Mouse (Mus musculus) ovary, postnatal 14 days (tissue): ENCODE results near the gene Gtf2ird2.

Source experiments
- DNase-seq: peaks from one replicate; pipeline ENCODE4 v3.0.0; 2022; ENCODE audit warnings: low spot score

Gtf2ird2 gene

DNA sequence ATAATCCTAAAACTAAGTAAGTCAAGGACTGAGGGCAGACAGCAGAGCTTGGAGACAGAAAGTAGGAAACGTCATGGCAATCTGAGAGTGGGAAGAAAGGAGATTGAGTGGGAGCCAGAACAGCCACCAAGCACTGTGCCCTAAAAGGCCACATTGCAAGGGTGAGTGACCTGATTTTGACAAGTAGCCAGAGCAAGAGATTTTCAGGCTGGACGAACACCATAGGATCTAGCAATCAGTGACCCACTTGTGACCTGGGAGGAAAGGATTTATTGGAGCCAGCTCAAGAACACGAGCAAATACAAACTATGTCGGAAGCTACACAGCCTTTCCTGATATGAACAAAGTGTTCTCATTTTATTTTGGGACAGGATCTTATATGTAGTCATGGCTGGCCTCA is 1.1 kb upstream of the Gtf2ird2 start:
- DNase-seq: no peak

- DNase-seq: no peak
These were observed 657 bp upstream of the Gtf2ird2 start for GRCm38 (mm10) chr5:134183162-134183561.

DNA sequence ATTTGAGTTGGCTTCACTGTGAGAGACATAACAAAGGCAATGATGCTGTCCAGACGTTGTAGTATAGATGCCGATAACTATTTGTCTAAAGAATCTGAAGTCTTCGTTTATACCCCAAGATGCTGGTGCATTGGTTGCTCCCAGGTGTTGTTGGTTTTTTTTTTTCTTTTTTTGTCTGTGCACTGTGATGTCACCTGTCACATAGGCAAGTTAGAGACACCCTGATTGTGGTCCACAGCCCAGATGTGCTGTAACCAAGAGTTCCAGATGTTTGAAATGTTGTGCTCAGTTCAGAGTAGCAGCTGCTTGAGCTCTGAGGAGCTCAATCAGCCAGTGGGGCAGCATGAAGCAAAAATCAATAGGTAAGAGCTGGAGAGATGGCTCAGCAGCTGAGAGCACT is 2.2 kb downstream of the Gtf2ird2 start:
- no peak for DNase-seq

DNA sequence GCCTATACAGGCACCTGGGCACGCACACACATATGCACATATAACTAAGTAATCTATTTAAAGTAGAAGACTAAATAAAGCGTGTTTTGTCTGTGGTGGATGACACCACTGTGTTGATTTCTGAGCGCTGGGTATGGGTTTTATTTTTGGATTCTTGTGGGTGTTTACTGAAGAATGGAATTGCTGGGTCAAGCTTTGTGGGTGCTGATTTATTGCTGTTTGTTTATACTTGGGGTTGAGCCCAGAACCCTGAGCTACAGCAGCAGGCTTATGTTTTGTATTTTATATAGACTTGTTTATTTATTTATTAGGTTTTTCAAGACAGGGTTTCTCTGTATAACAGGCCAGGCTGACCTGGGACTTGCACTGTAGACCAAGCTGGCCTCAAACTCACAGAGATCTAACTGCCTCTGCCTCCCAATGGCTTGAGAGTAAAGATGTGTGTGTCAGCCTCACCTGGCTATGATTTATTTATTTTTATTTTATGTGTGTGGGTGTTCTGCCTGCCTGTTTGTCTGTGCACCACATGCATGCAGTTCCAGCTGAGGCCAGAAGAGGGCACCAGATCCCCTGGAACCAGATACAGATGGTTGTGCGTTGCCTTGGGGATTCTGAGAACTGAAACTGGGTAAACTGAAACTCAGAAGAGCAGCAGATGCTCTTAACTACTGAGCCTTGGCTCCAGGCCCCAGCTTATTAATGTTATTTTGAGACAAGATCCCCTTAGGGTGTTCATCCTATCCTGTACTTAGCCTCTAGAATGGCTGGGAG is 3.3 kb downstream of the Gtf2ird2 start:
- peak; percentile 51 for DNase-seq

GRCm38 (mm10) chr5:134188571-134188970 is 4.8 kb downstream of the Gtf2ird2 start:
- DNase-seq: no peak

DNA sequence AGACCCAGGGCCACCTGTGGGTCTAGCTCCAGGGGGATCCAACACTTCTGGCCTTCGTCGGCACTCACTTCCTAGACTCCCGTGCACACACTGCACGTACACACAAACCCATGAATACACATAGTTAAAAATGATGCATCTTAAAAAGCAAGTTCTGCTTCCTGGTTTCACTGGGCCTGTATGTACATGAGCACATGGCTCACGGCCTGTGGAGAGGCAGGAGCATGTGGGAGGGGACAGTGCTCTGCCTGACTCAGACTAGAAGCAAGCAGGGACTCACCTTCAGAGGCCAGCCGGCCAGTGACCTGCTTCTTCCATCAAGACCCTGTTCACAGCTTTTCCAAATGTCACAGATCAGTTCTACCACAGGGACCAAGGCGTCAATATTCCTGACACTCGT is 9.8 kb downstream of the Gtf2ird2 start:
- no peak for DNase-seq

DNA sequence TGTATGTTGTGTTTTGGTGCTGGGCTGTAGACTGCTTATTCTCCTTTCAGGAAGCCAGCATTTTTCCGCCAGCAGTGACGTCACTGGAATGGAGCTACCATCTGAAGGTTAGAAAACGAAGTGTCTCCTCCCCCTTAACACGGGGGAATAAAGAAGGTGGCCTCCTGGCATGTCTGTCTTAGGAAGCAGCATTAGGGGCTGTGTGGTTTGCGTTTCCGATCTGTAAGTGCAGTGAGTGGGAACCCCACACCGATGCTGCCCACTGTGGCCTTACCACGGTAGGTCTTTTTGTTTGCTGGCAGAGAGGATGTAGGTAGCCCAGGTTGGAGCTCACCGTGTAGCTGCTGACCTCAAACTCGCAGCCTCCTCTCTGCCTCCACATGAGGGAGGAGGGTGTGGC is 22.9 kb downstream of the Gtf2ird2 start:
- DNase-seq: no peak

DNA sequence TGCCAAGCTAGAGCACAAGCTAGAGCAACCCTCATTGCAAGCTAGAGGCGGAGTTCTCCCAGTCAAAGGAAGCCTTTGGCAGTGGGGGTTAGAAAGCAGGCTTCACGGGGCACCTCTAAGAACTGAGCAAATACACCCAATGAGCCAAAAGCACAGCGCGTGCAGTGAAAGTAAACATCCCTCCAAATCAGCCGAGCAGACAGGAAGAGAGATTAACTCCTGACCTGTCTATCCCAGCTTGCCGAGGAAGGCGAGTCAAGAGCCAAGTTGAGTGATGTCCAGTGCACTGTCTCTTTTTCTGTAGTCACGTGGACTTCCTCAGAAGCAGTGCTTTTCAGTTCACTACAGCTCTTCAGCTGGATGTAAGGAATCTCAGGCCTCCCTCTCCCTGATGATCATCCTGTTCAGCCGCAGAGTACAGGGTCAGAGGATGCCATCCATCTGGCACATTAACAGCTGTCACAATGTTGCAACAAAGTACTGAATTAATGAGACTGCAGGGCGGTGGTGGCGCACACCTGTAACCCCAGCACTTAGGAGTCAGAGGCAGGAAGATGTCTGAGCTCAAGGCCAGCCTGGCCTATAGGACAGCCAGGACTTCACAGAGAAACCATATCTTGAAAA is 26.2 kb downstream of the Gtf2ird2 start:
- no peak for DNase-seq

GRCm38 (mm10) chr5:134214021-134214806 is 30.4 kb downstream of the Gtf2ird2 start:
- DNase-seq: no peak

- no peak for DNase-seq
These were observed 34.1 kb downstream of the Gtf2ird2 start for GRCm38 (mm10) chr5:134217900-134218299.

GRCm38 (mm10) chr5:134221278-134221677 is 37.5 kb downstream of the Gtf2ird2 start:
- no peak for DNase-seq

GRCm38 (mm10) chr5:134221708-134222150 is 37.9 kb downstream of the Gtf2ird2 start:
- no peak for DNase-seq

DNA sequence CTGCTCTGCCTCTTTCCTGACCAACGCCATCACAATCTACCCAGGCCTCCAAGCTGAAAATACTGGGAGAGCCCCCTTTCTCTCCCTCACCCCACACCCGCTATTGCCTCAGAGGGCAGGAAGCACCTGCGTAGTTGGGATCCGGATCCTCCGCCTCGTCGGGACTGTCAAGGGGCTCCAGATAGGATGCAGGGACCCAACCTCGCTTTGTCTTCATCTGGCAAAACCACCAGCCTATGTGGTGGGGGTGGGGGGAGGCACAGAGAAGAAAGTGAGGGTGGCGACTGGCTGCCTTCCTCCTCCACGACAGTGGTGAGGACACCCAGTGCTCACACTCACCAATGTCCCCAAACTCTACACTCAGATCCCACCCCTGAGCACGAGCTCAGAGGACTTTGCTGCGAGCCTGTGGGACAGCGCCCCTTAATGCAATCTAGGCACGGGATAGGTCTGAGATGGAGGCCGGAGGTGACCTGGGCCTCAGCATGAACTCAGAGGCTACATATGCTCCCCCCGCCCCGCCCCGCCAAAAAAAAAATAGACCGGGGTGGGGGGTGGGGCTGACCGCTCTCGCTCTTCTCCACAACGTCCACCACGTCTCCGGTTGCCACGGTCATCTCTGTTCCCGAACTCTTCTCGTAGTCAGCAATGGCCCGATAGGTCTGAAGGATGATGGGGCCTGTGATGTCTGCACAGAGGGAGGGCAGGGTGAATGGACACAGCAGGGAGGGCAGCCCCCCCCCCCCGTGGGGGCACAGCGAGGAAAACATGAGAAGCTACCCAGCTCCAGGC is 41.5 kb downstream of the Gtf2ird2 start:
- no peak for DNase-seq

- no peak for DNase-seq
These were observed 43.1 kb downstream of the Gtf2ird2 start for GRCm38 (mm10) chr5:134226946-134227345.

GRCm38 (mm10) chr5:134227574-134228248 is 43.9 kb downstream of the Gtf2ird2 start:
- no peak for DNase-seq

DNA sequence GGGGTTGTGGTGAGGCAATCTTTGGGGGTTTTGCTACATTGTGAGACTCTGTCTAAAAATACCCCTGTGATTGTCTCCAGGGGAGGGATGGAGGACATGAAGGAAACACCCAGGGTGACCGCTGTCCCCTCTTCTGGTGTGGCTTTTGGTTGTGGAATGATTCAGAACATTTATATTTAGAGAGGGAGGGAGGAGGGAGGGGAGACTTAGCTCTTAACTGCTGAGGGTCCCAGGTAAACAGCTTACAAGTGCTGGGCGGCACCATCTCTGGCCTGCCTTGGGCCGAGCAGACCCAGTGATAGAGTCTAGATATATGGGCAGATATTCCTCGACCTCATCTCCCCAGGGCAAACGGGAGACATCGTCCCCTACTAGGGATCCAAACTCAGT is 44.4 kb downstream of the Gtf2ird2 start:
- no peak for DNase-seq

DNA sequence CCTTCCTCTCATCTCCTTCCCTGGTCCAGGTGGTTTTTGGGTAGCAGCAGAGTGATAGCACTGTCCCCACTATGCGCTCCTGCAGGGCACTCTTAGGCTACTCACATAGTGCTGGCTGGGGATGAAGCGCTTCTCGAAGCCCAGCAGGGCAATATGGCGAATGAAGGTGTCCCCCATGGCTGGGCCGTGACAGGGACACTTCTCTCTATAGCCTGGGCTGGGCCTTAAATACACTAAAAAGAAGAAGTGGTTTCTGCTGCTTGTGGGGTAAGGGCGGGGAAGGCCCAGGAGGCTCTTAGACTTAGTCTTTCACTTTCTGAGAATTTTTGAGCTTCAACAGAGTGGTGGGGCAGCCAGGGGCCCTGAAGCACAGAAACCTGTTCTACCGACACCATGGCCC is 45.6 kb downstream of the Gtf2ird2 start, which contains the start of gene Ncf1:
TSS of gene Ncf1 (minus strand) at position 235 of the 400 bp plus-strand sequence.
- no peak for DNase-seq

DNA sequence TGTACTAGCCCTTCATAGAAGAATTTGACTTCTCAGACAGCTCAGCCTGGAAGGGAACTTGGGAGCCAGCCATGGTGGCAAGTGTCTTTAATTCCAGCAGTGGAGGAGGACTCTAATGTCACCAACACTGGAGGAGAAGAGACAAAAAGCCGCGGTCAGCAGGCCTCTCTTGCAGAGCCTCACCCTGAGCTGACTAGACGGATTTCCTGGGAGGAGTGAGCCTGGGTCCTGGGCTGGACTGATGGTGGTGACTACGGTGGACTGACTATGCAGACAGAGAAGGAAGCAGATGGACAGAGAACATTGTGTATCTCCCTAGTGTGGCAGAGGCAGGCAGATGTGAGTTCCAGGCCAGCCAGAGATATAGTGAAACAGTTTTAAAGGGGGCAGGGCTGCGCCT is 47.6 kb downstream of the Gtf2ird2 start:
- DNase-seq: no peak

DNA sequence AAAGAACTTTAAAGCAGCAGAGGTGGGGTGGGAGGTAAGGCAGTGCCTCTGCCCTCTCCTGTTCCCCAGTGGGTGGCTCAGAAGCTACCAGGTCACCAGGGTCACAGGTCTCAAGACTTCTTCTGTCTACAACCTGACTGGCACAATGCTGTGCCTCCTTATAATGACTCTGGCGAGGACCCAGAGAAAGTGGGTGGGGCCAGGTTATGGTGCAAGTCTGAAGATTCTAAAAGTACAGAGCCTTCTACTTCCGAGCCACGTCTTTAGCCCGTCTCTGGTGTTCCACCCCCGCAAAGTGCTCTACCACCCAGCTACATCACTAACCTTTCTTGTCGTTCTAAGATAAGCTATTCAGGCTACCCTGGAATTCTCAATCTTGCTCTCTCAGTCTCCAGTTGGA is 48.3 kb downstream of the Gtf2ird2 start:
- DNase-seq: no peak

DNA sequence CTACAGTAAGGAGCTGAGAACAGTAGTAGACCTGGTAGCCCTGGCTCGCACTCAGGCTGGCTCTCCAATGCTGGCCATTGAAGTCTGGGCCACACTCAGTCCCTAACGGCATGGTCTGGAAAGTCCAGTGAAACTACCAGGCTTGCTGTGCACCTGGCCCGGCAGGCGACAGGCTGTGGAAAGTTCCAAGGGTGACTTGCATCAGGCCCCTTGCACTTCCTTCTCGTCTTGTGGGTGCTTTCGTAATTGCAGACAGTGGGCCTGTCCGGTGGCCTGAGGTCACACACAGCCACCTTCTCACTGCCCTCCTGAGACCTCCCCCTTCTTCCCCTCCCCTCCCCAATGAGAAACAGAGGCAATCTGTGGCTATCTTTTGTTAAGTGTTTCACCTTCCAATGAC is 48.7 kb downstream of the Gtf2ird2 start:
- no peak for DNase-seq

DNA sequence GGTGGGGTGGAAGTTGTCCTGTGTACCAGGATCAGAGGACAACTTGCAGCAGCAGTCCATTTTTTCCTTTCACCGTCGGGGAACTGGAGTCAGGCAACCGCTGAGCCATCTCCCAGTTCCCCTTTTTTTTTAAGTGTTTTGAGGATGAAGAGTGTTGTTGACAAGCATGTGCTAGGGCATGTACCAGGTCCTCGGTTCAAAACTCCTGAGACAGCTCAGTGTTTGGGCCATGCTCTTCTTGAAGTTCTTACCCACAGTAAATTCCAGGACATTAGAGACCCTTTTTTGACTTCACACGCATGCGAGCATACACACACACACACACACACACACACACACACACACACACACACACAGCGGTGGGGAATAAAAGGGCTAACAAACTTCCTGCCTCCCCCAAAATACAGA is 49.4 kb downstream of the Gtf2ird2 start:
- no peak for DNase-seq
